Mouse (Mus musculus): Measurements from ENCODE around the gene Opalin. TPM values are rescaled to one million over a fixed set of nuclear protein-coding genes. Genes with fewer than 3 reads are reported as not detected.
A peak's percentile ranks its signal among the peaks of the same experiment; 100 is the strongest.

The Opalin gene
- not detected in 2 replicates for polyA plus RNA-seq (2015; fragmentation: Nextera tagmentation; extraction: Ambion mirVana)

DNA sequence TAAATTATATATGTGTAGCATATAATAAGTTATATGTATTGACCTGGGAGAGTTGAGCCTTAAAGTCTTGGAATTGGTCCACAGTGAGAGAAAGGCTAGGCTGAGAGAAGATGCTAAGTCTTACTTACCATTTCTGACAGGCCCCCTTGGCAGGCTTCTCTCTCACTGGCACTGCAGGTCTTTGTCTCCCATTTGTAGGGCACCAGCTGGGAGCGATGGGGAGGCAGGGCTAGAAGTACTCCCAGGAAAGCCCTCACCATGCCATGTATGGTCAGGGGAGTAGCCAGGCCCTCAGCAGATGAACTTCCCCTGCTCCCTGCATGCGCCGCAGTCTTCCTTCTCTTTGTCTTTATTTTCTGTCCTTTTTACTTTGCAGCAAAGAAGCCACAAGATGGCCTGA lies at the start of gene Opalin:
Gene Opalin, minus strand, starts transcription at position 208 of the 400 bp plus-strand sequence.
- no peaks in the 10 kb centered on the region for H3K36me3 ChIP-seq
- no peak within 1 kb of the TSS for H3K4me3 ChIP-seq

DNA sequence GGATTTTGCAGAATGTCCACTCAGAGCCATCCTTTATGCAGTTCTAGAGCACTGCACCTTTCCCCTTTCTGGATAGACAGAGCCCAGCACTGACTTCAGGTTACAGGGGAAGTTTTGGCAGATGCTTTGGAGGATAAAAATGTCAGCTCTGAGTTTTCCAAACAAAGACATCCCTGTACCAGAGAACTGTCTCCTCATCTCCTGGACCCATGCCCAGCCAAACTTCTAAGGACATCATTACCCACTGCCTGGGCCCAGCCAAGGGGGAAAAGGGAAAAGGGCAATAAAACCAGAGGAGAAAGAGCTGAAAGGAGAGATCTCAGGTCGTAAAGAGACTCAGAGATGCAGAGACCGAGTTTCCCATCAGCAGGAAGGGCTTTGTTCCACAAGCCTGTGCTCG lies 46.1 kb upstream of the Opalin start:
- H3K4me3 ChIP-seq: no peak overlapping the region
- 21% methylated on average over 3 of the region's 3 CpGs for WGBS
- ATAC-seq (replicated peaks): no peak

More for the DNA sequence above, at the start of gene Opalin:
- H3K4me1 ChIP-seq: peaks cover 5% of the 10 kb centered on the region
- H3K9me3 ChIP-seq: no peaks in the 10 kb centered on the region
- no peak within 1 kb of the TSS for H3K4me2 ChIP-seq (replicated peaks)
- H3K27me3 ChIP-seq: no peaks in the 10 kb centered on the region
- ATAC-seq (replicated peaks): no peak
- WGBS: 79% methylated on average over 3 of the region's 3 CpGs
- H3K9ac ChIP-seq (replicated peaks): no peak within 1 kb of the TSS
- no peak within 1 kb of the TSS for H3K27ac ChIP-seq (replicated peaks)

DNA sequence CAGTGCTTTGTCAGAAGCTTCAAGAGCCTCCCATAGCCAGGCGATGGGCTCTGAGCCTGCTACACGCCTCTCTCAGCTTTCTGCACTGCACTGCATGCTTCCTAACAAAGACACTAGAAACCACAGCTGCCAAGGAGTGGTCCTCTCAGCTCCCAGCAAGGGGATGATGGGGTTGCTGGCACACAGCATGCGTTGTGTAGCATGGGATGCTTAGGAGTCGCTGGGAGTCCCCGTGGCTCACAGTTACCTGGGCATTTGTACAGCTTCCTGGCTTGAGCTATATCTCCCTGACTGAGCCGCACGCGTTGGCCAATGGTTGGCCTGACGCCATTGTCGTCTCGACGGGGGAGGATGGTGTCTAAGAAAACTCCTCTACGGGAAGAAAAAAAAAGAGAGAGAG lies 43.0 kb upstream of the Opalin start:
- no peak for ATAC-seq (replicated peaks)
- Histone ChIP-seq H3K4me1 (peaks cover 3% of the 10 kb centered on the region), H3K4me2 (replicated peaks) (no peak overlapping the region), H3K36me3 (no peaks in the 10 kb centered on the region), H3K27ac (replicated peaks) (no peak overlapping the region), H3K27me3 (no peaks in the 10 kb centered on the region), H3K4me3 (no peak overlapping the region), H3K9ac (replicated peaks) (no peak overlapping the region), H3K9me3 (no peaks in the 10 kb centered on the region)
- 74% methylated on average over 13 of the region's 13 CpGs for WGBS

More for the DNA sequence above, 46.1 kb upstream of the Opalin start:
- Histone ChIP-seq H3K4me1 (no peaks in the 10 kb centered on the region), H3K9ac (replicated peaks) (no peak overlapping the region), H3K27me3 (no peaks in the 10 kb centered on the region), H3K4me2 (replicated peaks) (no peak overlapping the region), H3K27ac (replicated peaks) (no peak overlapping the region), H3K36me3 (no peaks in the 10 kb centered on the region), H3K9me3 (no peaks in the 10 kb centered on the region)

DNA sequence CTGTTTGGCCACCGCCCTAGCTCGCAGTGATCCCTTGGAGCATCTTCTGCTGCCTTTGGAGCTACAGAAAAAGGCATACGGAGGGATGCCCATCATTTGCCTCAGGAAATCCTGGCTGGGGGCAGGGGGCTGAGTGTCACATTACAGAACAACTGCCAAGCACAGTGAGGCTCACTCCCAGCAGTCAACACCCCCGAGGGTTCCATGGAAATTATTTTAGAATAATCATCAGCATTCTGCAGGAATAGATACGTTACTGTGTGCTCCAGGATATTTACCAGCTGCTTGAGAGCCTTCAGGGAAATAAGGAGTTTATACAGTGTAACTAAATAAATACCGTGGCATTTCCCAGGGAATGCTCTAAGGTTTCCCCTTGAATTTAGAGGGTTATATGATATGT lies 41.4 kb upstream of the Opalin start:
- Histone ChIP-seq H3K9me3 (no peaks in the 10 kb centered on the region), H3K27me3 (no peaks in the 10 kb centered on the region), H3K27ac (replicated peaks) (no peak overlapping the region), H3K9ac (replicated peaks) (no peak overlapping the region), H3K36me3 (no peaks in the 10 kb centered on the region), H3K4me3 (no peak overlapping the region), H3K4me2 (replicated peaks) (no peak overlapping the region), H3K4me1 (peaks cover 17% of the 10 kb centered on the region)
- WGBS: 64% methylated on average over 6 of the region's 6 CpGs
- ATAC-seq (replicated peaks): no peak

DNA sequence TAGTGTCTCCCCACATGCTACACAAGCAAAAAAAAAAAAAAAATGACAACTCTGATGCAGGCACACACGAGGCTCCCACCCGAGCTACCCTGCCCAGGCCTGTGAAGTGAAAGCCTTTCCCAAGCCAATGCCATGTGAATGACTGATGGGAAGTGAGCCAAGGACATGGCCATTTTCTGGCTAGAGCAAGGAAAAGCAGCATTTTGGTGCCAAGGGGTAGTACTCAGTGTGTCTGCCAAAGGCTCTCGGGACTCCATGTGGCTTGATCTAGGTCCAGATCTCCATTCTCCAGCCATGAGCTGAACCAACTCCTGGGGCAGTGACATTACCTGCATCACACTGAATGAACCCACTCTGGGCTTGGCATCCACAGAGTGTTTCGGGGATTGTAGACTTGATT lies 40.4 kb upstream of the Opalin start:
- peak; percentile 44; the same call in 1 of the 2 replicates for ATAC-seq (replicated peaks)
- Histone ChIP-seq H3K4me2 (replicated peaks) (no peak overlapping the region), H3K9ac (replicated peaks) (no peak overlapping the region), H3K36me3 (no peaks in the 10 kb centered on the region), H3K4me1 (peaks cover 22% of the 10 kb centered on the region), H3K4me3 (no peak overlapping the region), H3K27ac (replicated peaks) (no peak overlapping the region), H3K27me3 (no peaks in the 10 kb centered on the region), H3K9me3 (no peaks in the 10 kb centered on the region)
- WGBS: 42% methylated on average over 4 of the region's 4 CpGs

DNA sequence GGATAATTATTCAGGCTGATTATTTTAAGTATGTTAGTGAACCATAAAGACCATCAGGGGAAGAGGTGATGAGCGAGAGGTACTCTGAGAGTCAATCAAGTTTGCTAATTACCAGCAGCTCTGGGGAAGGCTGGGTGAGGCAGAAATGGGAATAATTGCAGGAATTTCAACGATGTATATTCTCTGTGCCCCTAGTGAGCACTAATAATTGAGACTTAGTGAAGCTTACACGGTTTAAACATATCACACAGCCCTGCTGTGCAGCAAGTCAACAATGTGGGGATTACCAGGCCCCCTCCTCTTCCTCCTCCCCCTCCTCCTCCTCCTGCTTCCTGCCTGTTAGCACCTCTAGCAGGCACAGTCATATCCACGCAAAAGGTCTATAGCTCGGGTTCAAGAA lies 37.7 kb upstream of the Opalin start:
- no peaks in the 10 kb centered on the region for H3K36me3 ChIP-seq
- H3K27me3 ChIP-seq: peaks cover 3% of the 10 kb centered on the region; the same call in 1 of the 2 replicates
- H3K4me2 ChIP-seq (replicated peaks): no peak overlapping the region
- no peaks in the 10 kb centered on the region for H3K9me3 ChIP-seq
- WGBS: 8% methylated on average over 5 of the region's 5 CpGs
- H3K27ac ChIP-seq (replicated peaks): no peak overlapping the region
- no peak overlapping the region for H3K4me3 ChIP-seq
- no peak overlapping the region for H3K9ac ChIP-seq (replicated peaks)
- H3K4me1 ChIP-seq: peaks cover 37% of the 10 kb centered on the region
- ATAC-seq (replicated peaks): 0 out of 2 replicates have a peak, but pooled peaks have one; percentile 5

DNA sequence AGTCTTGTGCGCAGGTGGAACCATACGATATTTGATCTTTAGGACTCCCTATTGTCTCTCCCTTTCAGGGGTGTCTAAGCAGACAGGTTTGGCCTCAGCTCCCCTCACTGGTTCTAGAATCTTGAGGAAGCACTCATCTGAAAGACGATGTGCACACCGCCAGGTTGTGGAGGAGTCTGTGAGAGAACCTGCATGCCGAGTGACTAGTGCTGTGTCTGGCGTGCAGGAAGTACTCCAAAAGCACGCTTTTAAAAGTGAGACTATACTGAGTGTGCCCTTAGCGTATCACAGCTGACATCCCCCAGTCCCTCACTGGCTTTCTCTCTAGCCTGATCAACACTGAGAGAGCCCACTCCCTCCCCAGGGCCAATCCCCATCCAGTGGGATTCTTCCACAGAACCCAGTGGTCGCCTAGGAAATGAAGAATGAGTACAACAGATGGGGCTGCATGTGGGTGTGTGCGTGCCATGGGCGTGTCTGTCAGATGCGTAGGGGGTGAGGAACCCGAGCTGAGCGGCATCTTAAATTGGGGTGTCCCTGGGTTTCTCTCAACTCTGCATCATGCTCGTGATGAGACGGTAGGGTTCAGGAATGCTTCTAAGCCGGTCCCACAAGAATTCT lies 37.1 kb upstream of the Opalin start:
- Histone ChIP-seq H3K9me3 (no peaks in the 10 kb centered on the region), H3K4me1 (peaks cover 42% of the 10 kb centered on the region), H3K4me3 (no peak overlapping the region), H3K36me3 (no peaks in the 10 kb centered on the region), H3K27ac (replicated peaks) (no peak overlapping the region), H3K9ac (replicated peaks) (no peak overlapping the region), H3K4me2 (replicated peaks) (peak overlapping the region; percentile 9; the same call in 1 of the 2 replicates), H3K27me3 (peaks cover 3% of the 10 kb centered on the region; the same call in 1 of the 2 replicates)
- peak; percentile 49 for ATAC-seq (replicated peaks)
- 33% methylated on average over 17 of the region's 17 CpGs for WGBS

DNA sequence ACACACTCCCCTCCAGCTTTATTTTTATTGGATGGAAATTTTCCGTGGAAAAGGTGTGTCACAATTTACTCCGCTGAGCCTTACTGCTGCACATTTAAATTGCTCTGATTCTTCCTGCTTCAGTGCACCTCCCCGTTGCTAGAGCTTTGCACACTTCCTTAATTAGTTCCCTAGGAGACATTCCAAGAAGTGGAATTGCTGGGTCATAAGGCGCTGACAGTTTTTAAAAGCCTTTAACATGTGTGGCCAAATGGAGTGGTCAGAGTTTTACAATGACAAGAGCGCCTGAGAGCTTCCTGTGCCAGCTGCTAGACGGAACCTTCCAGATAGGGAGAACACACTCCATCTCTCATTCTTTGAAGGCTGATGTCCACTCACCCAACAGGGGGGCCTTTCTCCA lies 35.7 kb upstream of the Opalin start:
- Histone ChIP-seq H3K36me3 (no peaks in the 10 kb centered on the region), H3K4me1 (peaks cover 48% of the 10 kb centered on the region), H3K27me3 (peaks cover 3% of the 10 kb centered on the region; the same call in 1 of the 2 replicates), H3K4me3 (no peak overlapping the region), H3K9me3 (no peaks in the 10 kb centered on the region), H3K27ac (replicated peaks) (no peak overlapping the region), H3K9ac (replicated peaks) (no peak overlapping the region), H3K4me2 (replicated peaks) (no peak overlapping the region)
- no peak for ATAC-seq (replicated peaks)
- 20% methylated on average over 6 of the region's 6 CpGs for WGBS

DNA sequence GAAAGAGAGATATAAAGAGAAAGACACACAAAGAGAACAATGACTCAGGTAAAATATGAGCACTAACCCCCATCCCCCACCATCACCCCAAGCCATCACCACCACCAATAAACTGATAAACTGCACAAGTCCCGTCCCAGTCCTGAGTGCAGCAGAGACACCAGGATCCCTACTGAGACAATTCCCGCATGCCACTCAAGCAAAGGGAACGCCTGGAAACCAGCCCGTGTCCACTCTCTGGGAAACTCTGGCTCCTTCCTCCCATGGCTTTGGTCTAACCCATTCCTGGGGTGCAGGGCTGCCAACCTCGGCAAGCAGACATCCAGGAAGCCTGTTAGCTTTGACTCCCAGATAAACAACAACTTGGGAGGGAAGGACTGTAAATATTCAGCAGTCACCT lies 33.1 kb upstream of the Opalin start:
- Histone ChIP-seq H3K27ac (replicated peaks) (no peak overlapping the region), H3K27me3 (peaks cover 20% of the 10 kb centered on the region; the same call in 1 of the 2 replicates), H3K36me3 (no peaks in the 10 kb centered on the region), H3K9ac (replicated peaks) (no peak overlapping the region), H3K4me3 (no peak overlapping the region), H3K4me1 (peaks cover 45% of the 10 kb centered on the region), H3K4me2 (replicated peaks) (no peak overlapping the region), H3K9me3 (no peaks in the 10 kb centered on the region)
- no peak for ATAC-seq (replicated peaks)
- WGBS: 19% methylated on average over 5 of the region's 5 CpGs

DNA sequence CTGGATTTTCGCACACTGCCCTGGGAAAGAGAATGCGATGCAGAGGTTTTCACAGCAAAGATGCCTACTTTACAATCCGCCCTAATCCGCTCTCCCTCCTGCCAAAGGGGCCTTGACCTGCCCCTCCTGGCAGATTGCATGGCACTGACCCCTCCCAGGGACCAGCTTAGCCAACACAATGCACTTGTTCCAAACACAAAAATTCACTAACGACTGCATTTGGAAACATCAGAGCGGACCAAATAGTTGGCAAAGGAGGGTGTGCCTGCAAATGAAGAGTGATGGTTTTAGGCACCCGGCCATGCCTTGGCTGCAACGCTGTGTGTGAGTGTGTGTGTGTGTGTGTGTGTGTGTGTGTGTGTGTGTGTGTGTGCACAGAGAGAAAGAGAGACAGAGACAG lies 32.6 kb upstream of the Opalin start:
- H3K27ac ChIP-seq (replicated peaks): peak overlapping the region; percentile 49
- peak; percentile 78 for ATAC-seq (replicated peaks)
- 11% methylated on average over 8 of the region's 8 CpGs for WGBS
- no peak overlapping the region for H3K4me3 ChIP-seq
- H3K27me3 ChIP-seq: peaks cover 20% of the 10 kb centered on the region; the same call in 1 of the 2 replicates
- H3K36me3 ChIP-seq: no peaks in the 10 kb centered on the region
- H3K4me1 ChIP-seq: peaks cover 40% of the 10 kb centered on the region
- H3K9ac ChIP-seq (replicated peaks): no peak overlapping the region
- H3K4me2 ChIP-seq (replicated peaks): peak overlapping the region; percentile 21; the same call in 1 of the 2 replicates
- H3K9me3 ChIP-seq: no peaks in the 10 kb centered on the region

DNA sequence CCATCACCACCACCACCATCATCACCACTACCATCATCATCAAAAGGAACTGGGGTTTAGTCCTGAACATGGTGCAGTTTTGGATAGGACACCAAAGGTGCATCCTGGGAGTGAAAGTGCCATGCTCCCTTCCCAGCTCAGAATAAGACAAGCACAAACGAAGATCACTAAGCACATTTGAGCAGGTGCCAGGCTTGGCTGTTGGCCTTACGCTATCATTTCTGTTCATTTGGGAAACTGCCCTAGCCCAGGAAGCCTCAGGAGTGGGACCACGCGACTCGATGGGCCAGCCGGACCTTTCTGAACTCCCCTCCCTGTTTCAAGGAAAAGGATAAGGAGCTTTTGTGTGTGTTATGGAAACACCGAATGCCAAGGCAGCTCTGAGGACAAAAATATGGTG lies 31.8 kb upstream of the Opalin start:
- Histone ChIP-seq H3K4me1 (peaks cover 32% of the 10 kb centered on the region), H3K36me3 (no peaks in the 10 kb centered on the region), H3K4me3 (no peak overlapping the region), H3K4me2 (replicated peaks) (no peak overlapping the region), H3K27me3 (peaks cover 20% of the 10 kb centered on the region; the same call in 1 of the 2 replicates), H3K9me3 (no peaks in the 10 kb centered on the region), H3K27ac (replicated peaks) (peak overlapping the region; percentile 49), H3K9ac (replicated peaks) (no peak overlapping the region)
- no peak for ATAC-seq (replicated peaks)
- WGBS: 44% methylated on average over 7 of the region's 7 CpGs

DNA sequence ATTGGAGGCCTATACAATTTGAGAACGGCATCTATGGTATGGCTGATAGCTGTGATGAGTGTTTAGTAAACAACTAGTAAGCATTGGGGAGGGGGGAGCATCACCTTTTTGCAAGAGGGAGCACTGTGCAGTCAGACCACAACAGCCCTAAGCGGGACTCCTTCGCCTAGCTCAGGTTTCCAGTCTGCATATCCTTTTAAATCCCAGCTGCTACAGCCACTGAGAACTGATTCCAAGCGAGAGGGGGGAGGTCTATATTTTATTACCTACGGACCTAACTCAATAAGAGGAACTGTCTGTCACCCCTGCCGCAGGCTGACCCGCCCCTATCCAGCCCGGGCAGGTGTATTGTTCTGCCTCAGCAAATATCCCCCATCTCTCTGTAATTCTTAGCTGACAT lies 30.6 kb upstream of the Opalin start:
- H3K4me1 ChIP-seq: peaks cover 28% of the 10 kb centered on the region
- H3K27ac ChIP-seq (replicated peaks): no peak overlapping the region
- ATAC-seq (replicated peaks): no peak
- H3K4me2 ChIP-seq (replicated peaks): no peak overlapping the region
- no peaks in the 10 kb centered on the region for H3K36me3 ChIP-seq
- H3K4me3 ChIP-seq: no peak overlapping the region
- H3K27me3 ChIP-seq: peaks cover 22% of the 10 kb centered on the region; the same call in 1 of the 2 replicates
- WGBS: 69% methylated on average over 8 of the region's 8 CpGs
- no peaks in the 10 kb centered on the region for H3K9me3 ChIP-seq
- no peak overlapping the region for H3K9ac ChIP-seq (replicated peaks)

DNA sequence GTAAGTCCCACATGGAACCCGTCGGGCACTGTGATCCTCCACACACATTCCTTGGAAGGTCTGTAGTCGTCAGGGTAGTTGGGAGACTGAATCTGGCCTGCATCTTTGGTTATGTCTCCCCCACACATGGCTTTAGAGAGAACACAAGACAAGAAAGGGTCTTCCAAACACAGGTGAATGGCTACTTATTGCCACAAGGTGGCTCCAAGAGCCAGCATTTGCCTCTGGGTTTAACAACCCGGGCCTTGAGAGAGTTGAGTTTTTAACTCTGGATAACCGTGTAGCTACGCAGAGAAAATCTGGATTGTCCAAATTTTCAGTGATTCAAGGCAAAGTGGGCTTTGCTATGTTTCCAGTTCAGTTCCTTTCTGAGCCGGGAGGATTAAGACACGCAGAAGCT lies 28.0 kb upstream of the Opalin start:
- Histone ChIP-seq H3K9ac (replicated peaks) (no peak overlapping the region), H3K4me1 (peaks cover 28% of the 10 kb centered on the region), H3K27ac (replicated peaks) (no peak overlapping the region), H3K4me3 (no peak overlapping the region), H3K9me3 (no peaks in the 10 kb centered on the region), H3K4me2 (replicated peaks) (no peak overlapping the region), H3K36me3 (no peaks in the 10 kb centered on the region), H3K27me3 (peaks cover 20% of the 10 kb centered on the region; the same call in 1 of the 2 replicates)
- ATAC-seq (replicated peaks): no peak
- WGBS: 31% methylated on average over 8 of the region's 8 CpGs

Measured in forebrain, embryonic 15.5 days (tissue).